Mouse (Mus musculus): ENCODE measurements around the gene Ddx20. TPM values are rescaled to one million over a fixed set of nuclear protein-coding genes. Genes with fewer than 3 reads are reported as not detected.

Gene Ddx20
- polyA plus RNA-seq, 1 experiment: 19.5 TPM

GRCm38 (mm10) chr3:105717856-105718555 lies 30.6 kb upstream of the Ddx20 start:
- TF ChIP-seq POLR2A (IDR thresholded peaks at IDR 0.05; ENCODE audit: borderline replicate concordance, extremely low read depth, insufficient read depth, insufficient read length, poor library complexity, severe bottlenecking) (no peak), CTCF (IDR thresholded peaks at IDR 0.05; ENCODE audit: borderline replicate concordance, extremely low read depth, insufficient read depth, insufficient read length) (no peak)
- peak; percentile 79 for DNase-seq (ENCODE audit: low read depth)

- no peak for DNase-seq (ENCODE audit: low read depth)
- TF ChIP-seq POLR2A (IDR thresholded peaks at IDR 0.05; ENCODE audit: borderline replicate concordance, extremely low read depth, insufficient read depth, insufficient read length, poor library complexity, severe bottlenecking) (no peak), CTCF (IDR thresholded peaks at IDR 0.05; ENCODE audit: borderline replicate concordance, extremely low read depth, insufficient read depth, insufficient read length) (no peak)
Observed at GRCm38 (mm10) chr3:105716353-105717000, 29.1 kb upstream of the Ddx20 start.

- TF ChIP-seq POLR2A (IDR thresholded peaks at IDR 0.05; ENCODE audit: borderline replicate concordance, extremely low read depth, insufficient read depth, insufficient read length, poor library complexity, severe bottlenecking) (no peak), CTCF (IDR thresholded peaks at IDR 0.05; ENCODE audit: borderline replicate concordance, extremely low read depth, insufficient read depth, insufficient read length) (no peak)
Observed at GRCm38 (mm10) chr3:105714820-105715167, 27.4 kb upstream of the Ddx20 start.

GRCm38 (mm10) chr3:105714091-105714819 lies 26.9 kb upstream of the Ddx20 start:
- peak; percentile 63 for DNase-seq (ENCODE audit: low read depth)
- no peak for TF ChIP-seq POLR2A (IDR thresholded peaks at IDR 0.05; ENCODE audit: borderline replicate concordance, extremely low read depth, insufficient read depth, insufficient read length, poor library complexity, severe bottlenecking)
- no peak for TF ChIP-seq CTCF (IDR thresholded peaks at IDR 0.05; ENCODE audit: borderline replicate concordance, extremely low read depth, insufficient read depth, insufficient read length)

More at GRCm38 (mm10) chr3:105714820-105715167, 27.4 kb upstream of the Ddx20 start:
- no peak for DNase-seq (ENCODE audit: low read depth)

- DNase-seq (ENCODE audit: low read depth): no peak
- no peak for TF ChIP-seq CTCF (IDR thresholded peaks at IDR 0.05; ENCODE audit: borderline replicate concordance, extremely low read depth, insufficient read depth, insufficient read length)
- no peak for TF ChIP-seq POLR2A (IDR thresholded peaks at IDR 0.05; ENCODE audit: borderline replicate concordance, extremely low read depth, insufficient read depth, insufficient read length, poor library complexity, severe bottlenecking)
Observed at GRCm38 (mm10) chr3:105712827-105713226, 25.5 kb upstream of the Ddx20 start.

- no peak for DNase-seq (ENCODE audit: low read depth)
- no peak for TF ChIP-seq CTCF (IDR thresholded peaks at IDR 0.05; ENCODE audit: borderline replicate concordance, extremely low read depth, insufficient read depth, insufficient read length)
- TF ChIP-seq POLR2A (IDR thresholded peaks at IDR 0.05; ENCODE audit: borderline replicate concordance, extremely low read depth, insufficient read depth, insufficient read length, poor library complexity, severe bottlenecking): no peak
Observed at GRCm38 (mm10) chr3:105711741-105712140, 24.4 kb upstream of the Ddx20 start.

GRCm38 (mm10) chr3:105710246-105710645 lies 22.9 kb upstream of the Ddx20 start:
- TF ChIP-seq POLR2A (IDR thresholded peaks at IDR 0.05; ENCODE audit: borderline replicate concordance, extremely low read depth, insufficient read depth, insufficient read length, poor library complexity, severe bottlenecking) (no peak), CTCF (IDR thresholded peaks at IDR 0.05; ENCODE audit: borderline replicate concordance, extremely low read depth, insufficient read depth, insufficient read length) (no peak)
- DNase-seq (ENCODE audit: low read depth): peak; percentile 77

- TF ChIP-seq CTCF (IDR thresholded peaks at IDR 0.05; ENCODE audit: borderline replicate concordance, extremely low read depth, insufficient read depth, insufficient read length): no peak
- no peak for TF ChIP-seq POLR2A (IDR thresholded peaks at IDR 0.05; ENCODE audit: borderline replicate concordance, extremely low read depth, insufficient read depth, insufficient read length, poor library complexity, severe bottlenecking)
- DNase-seq (ENCODE audit: low read depth): no peak
Observed at GRCm38 (mm10) chr3:105707590-105707989, 20.2 kb upstream of the Ddx20 start.

- TF ChIP-seq POLR2A (IDR thresholded peaks at IDR 0.05; ENCODE audit: borderline replicate concordance, extremely low read depth, insufficient read depth, insufficient read length, poor library complexity, severe bottlenecking): no peak
- no peak for TF ChIP-seq CTCF (IDR thresholded peaks at IDR 0.05; ENCODE audit: borderline replicate concordance, extremely low read depth, insufficient read depth, insufficient read length)
- no peak for DNase-seq (ENCODE audit: low read depth)
Observed at GRCm38 (mm10) chr3:105706366-105707020, 19.1 kb upstream of the Ddx20 start.

GRCm38 (mm10) chr3:105705561-105705960 lies 18.2 kb upstream of the Ddx20 start:
- no peak for TF ChIP-seq POLR2A (IDR thresholded peaks at IDR 0.05; ENCODE audit: borderline replicate concordance, extremely low read depth, insufficient read depth, insufficient read length, poor library complexity, severe bottlenecking)

GRCm38 (mm10) chr3:105705061-105705549 lies 17.7 kb upstream of the Ddx20 start:
- TF ChIP-seq POLR2A (IDR thresholded peaks at IDR 0.05; ENCODE audit: borderline replicate concordance, extremely low read depth, insufficient read depth, insufficient read length, poor library complexity, severe bottlenecking) (no peak), CTCF (IDR thresholded peaks at IDR 0.05; ENCODE audit: borderline replicate concordance, extremely low read depth, insufficient read depth, insufficient read length) (no peak)
- peak; percentile 88 for DNase-seq (ENCODE audit: low read depth)

More at GRCm38 (mm10) chr3:105705561-105705960, 18.2 kb upstream of the Ddx20 start:
- DNase-seq (ENCODE audit: low read depth): no peak
